Mouse (Mus musculus) testis, adult 2 months (tissue): ENCODE data around the gene Mfsd4b1. TPM values are rescaled to one million over a fixed set of nuclear protein-coding genes. Genes with fewer than 3 reads are reported as not detected.
A peak's percentile ranks its signal among the peaks of the same experiment; 100 is the strongest.

Experiments used
- H3K27ac ChIP-seq: fragments of 200-500 bp; 2 replicates; pipeline ENCODE4 v1.5.1; 2012; ENCODE audit warnings: low read depth, low read length; ENCODE audit not compliant: control insufficient read depth, insufficient read depth
- H3K27me3 ChIP-seq: fragments of 200-500 bp; 2 replicates; pipeline ENCODE4 v1.6.1; 2012; ENCODE audit warnings: mild to moderate bottlenecking, low read length, moderate library complexity; ENCODE audit not compliant: control insufficient read depth, insufficient read depth
- H3K36me3 ChIP-seq: fragments of 200-500 bp; 2 replicates; pipeline ENCODE4 v1.6.1; 2012; ENCODE audit warnings: mild to moderate bottlenecking, low read length; ENCODE audit not compliant: control insufficient read depth, insufficient read depth
- H3K4me1 ChIP-seq: fragments of 200-500 bp; 2 replicates; pipeline ENCODE4 v1.6.1; 2012; ENCODE audit warnings: low read length; ENCODE audit not compliant: control insufficient read depth, insufficient read depth
- H3K4me3 ChIP-seq: fragments of 200-500 bp; 2 replicates; pipeline ENCODE4 v1.5.1; 2012; ENCODE audit warnings: low read depth, mild to moderate bottlenecking, low read length, moderate library complexity, mixed read lengths; ENCODE audit not compliant: control insufficient read depth
- CTCF ChIP-seq: fragments of 200-500 bp; IDR thresholded peaks from 2 replicates; pipeline ENCODE4 v1.5.1; 2012; ENCODE audit warnings: low read depth, mild to moderate bottlenecking, inconsistent platforms, low read length, moderate library complexity; ENCODE audit not compliant: control insufficient read depth, insufficient read depth, insufficient replicate concordance
- POLR2A ChIP-seq: fragments of 200-500 bp; IDR thresholded peaks from 2 replicates; pipeline ENCODE4 v1.6.1; 2012; ENCODE audit warnings: low read depth, mild to moderate bottlenecking, inconsistent platforms, low read length, moderate library complexity; ENCODE audit not compliant: control insufficient read depth
- polyA plus RNA-seq: library from polyadenylated mRNA; depleted of rRNA; stranded (reverse); fragments of >200 nt; gene quantifications from 2 replicates; pipeline ENCODE4 v1.2.3, GENCODE M21; 2012

Mfsd4b1 gene
- polyA plus RNA-seq, 1 experiment: 0.27 TPM

- no peak overlapping the region for H3K4me3 ChIP-seq
- H3K27me3 ChIP-seq: no peaks in the 10 kb centered on the region
- H3K27ac ChIP-seq: no peak overlapping the region
- TF ChIP-seq POLR2A (no peak), CTCF (no peak)
- H3K36me3 ChIP-seq: no peaks in the 10 kb centered on the region
- H3K4me1 ChIP-seq: no peaks in the 10 kb centered on the region
These were observed 7.8 kb upstream of the Mfsd4b1 start for GRCm38 (mm10) chr10:40032897-40033296.

DNA sequence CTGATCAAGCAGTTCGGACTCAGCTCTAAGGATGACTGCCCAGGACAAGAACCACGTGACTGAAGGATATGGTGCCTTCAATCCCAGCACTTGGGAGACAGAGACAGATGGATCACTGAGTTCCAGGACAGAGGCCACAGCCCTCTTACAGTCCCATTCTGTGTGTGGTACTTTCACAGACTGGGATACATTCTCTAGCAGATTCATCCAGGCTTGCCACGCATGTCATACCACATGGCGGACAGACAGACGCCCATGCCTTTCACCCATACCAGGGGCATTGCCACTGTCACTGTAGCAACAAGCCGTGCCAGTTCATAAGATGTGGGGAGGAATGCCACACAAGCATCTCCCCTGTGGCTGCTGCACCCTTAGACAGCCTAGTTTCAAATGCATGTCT, 5.6 kb upstream of the Mfsd4b1 start:
- H3K4me3 ChIP-seq: no peak overlapping the region
- TF ChIP-seq CTCF (no peak), POLR2A (no peak)
- no peak overlapping the region for H3K27ac ChIP-seq
- H3K4me1 ChIP-seq: no peaks in the 10 kb centered on the region
- H3K36me3 ChIP-seq: no peaks in the 10 kb centered on the region
- H3K27me3 ChIP-seq: no peaks in the 10 kb centered on the region

DNA sequence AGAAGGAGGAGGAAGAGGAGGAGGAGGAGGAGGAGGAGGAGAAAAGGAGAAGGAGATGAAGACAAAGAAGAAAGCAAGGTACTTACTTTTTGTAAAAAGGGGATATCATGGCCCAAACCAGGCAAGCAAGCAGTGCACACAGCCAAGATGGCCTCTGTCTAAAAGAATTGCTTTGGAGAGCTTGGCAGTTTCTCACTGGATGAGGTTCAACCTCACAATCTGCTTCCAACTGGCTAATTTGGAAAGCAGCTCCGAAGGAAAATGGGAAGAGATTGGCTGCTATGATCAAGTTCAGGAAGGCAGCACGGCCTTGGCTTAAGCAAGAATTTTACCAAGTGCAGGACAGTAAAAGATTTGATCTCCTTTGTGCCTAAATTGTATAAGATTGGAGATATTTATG, 4.5 kb upstream of the Mfsd4b1 start:
- no peaks in the 10 kb centered on the region for H3K27me3 ChIP-seq
- H3K36me3 ChIP-seq: no peaks in the 10 kb centered on the region
- H3K27ac ChIP-seq: no peak overlapping the region
- no peak overlapping the region for H3K4me3 ChIP-seq
- peaks cover 8% of the 10 kb centered on the region for H3K4me1 ChIP-seq
- TF ChIP-seq POLR2A: no peak

DNA sequence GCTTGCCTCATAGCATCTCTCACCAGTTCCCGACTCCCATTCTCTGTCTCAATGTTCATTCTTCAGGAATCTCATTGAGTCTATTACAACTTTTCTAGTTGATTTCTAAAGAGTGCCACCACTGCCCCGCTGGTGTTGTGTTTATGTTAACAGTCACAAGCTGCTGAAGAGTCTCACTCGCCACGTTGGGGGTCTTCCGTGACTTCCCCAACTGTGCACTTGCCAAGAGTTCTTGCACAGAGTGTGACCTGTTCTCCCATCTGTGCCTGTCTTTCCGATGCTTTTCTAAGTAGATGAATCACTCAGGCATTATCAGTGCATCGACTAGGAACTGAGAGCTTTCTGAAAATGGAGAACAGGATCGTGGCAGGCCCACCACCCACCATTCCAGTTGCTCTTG, 3.0 kb upstream of the Mfsd4b1 start:
- Histone ChIP-seq H3K36me3 (no peaks in the 10 kb centered on the region), H3K27me3 (no peaks in the 10 kb centered on the region), H3K4me1 (peaks cover 9% of the 10 kb centered on the region), H3K27ac (no peak overlapping the region), H3K4me3 (no peak overlapping the region)
- TF ChIP-seq POLR2A (no peak), CTCF (no peak)

GRCm38 (mm10) chr10:40026546-40026945, 1.5 kb upstream of the Mfsd4b1 start:
- TF ChIP-seq CTCF: no peak
- TF ChIP-seq POLR2A: no peak
- H3K4me1 ChIP-seq: peaks cover 9% of the 10 kb centered on the region
- H3K36me3 ChIP-seq: no peaks in the 10 kb centered on the region
- H3K4me3 ChIP-seq: no peak overlapping the region
- H3K27me3 ChIP-seq: no peaks in the 10 kb centered on the region
- no peak overlapping the region for H3K27ac ChIP-seq

DNA sequence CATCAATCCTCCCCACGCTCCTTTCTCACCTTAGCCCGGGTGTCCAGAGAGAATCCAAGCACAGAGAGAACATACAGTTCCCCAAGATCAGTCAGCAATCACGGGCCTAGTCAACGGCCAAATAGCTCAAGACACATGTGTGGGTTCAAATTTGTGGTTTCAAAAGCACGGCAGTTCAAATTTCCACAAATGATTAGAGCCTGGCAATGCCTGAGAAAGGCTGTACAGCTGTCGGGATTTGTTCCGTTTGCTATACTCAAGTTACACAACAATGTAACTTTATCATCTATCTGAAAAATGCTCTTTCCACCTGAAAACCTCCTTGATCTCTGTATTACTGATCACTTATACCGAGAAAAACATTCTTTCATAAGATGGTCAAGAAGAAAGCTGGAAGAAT, 492 bp upstream of the Mfsd4b1 start:
- Histone ChIP-seq H3K4me1 (peaks cover 9% of the 10 kb centered on the region), H3K27ac (peak overlapping the region; percentile 59; the same call in 1 of the 2 replicates), H3K36me3 (no peaks in the 10 kb centered on the region), H3K4me3 (peak overlapping the region; percentile 82), H3K27me3 (no peaks in the 10 kb centered on the region)
- TF ChIP-seq CTCF (no peak), POLR2A (no peak)

- no peaks in the 10 kb centered on the region for H3K36me3 ChIP-seq
- H3K27me3 ChIP-seq: no peaks in the 10 kb centered on the region
- no peak overlapping the region for H3K27ac ChIP-seq
- TF ChIP-seq POLR2A: no peak
- no peak for TF ChIP-seq CTCF
- peaks cover 7% of the 10 kb centered on the region for H3K4me1 ChIP-seq
- no peak overlapping the region for H3K4me3 ChIP-seq
These were observed 4.7 kb downstream of the Mfsd4b1 start for GRCm38 (mm10) chr10:40020401-40020800.

- Histone ChIP-seq H3K4me3 (no peak overlapping the region), H3K4me1 (peaks cover under 1% of the 10 kb centered on the region; the same call in 1 of the 2 replicates), H3K27me3 (no peaks in the 10 kb centered on the region), H3K27ac (no peak overlapping the region), H3K36me3 (no peaks in the 10 kb centered on the region)
- no peak for TF ChIP-seq CTCF
- TF ChIP-seq POLR2A: no peak
These were observed 5.6 kb downstream of the Mfsd4b1 start for GRCm38 (mm10) chr10:40019492-40019891.
